In the genomic region with DNA sequence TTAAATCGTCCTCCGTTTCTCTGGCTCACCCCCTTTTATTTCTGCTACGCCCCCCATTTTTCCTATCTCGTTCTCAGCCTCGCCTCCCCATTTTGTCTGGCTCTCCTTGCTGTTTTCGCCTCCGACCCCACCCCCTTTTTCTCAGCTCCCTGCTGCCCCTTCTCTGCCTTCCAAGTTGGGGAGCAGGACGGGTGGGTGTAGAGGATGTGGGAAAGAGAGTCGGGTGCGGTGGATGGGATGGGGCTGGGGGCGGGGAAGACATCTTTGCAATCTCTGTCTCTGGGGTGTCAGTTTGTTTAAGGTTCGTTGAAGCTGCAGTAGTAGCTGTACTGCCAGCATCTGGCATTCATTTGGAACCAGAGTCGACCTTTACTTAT, we compare ENCODE assay signal across 8 mouse cellular contexts. TPM values are rescaled to one million over a fixed set of nuclear protein-coding genes. Genes with fewer than 3 reads are reported as not detected.
DNase-seq lines count a peak whose midpoint lies in the region; ATAC-seq and TF ChIP-seq lines count a peak whose summit lies in the region.

No protein-coding gene starts in this region.

- peak overlapping the region; percentile 51 for H3K9ac ChIP-seq in embryonic facial prominence, embryonic 11.5 days (replicated peaks; ENCODE audit: low read length)
- peak overlapping the region; percentile 60 for H3K9ac ChIP-seq in intestine, embryonic 15.5 days
- H3K9ac ChIP-seq in midbrain, embryonic 12.5 days (replicated peaks) = peak overlapping the region; percentile 66

- H3K4me1 ChIP-seq in heart, embryonic 10.5 days = peaks cover 3% of the 10 kb centered on the region; the same call in 1 of the 2 replicates
- H3K4me1 ChIP-seq in E14TG2a.4 (replicated peaks; ENCODE audit: low read depth, low read length) = peaks cover 5% of the 10 kb centered on the region; the same call in 1 of the 2 replicates
- no peaks in the 10 kb centered on the region for H3K4me1 ChIP-seq in embryonic facial prominence, embryonic 11.5 days (ENCODE audit: control insufficient read depth, insufficient read depth, low read length)
- no peaks in the 10 kb centered on the region for H3K4me1 ChIP-seq in intestine, embryonic 15.5 days (replicated peaks)
- H3K4me1 ChIP-seq in midbrain, embryonic 12.5 days = 0 out of 2 replicates have a peak, but pooled peaks cover 8% of the 10 kb centered on the region
- no peaks in the 10 kb centered on the region for H3K4me1 ChIP-seq in thymus, adult 2 months (replicated peaks; ENCODE audit: control insufficient read depth, insufficient read depth, low read length)

- peak overlapping the region; percentile 66 for H3K4me3 ChIP-seq in heart, embryonic 10.5 days
- H3K4me3 ChIP-seq in E14TG2a.4 (replicated peaks; ENCODE audit: low read length) = peak overlapping the region; percentile 83
- peak overlapping the region; percentile 59 for H3K4me3 ChIP-seq in embryonic facial prominence, embryonic 11.5 days (ENCODE audit: low read depth, low read length)
- H3K4me3 ChIP-seq in intestine, embryonic 15.5 days (replicated peaks) = peak overlapping the region; percentile 54
- peak overlapping the region; percentile 58 for H3K4me3 ChIP-seq in midbrain, embryonic 12.5 days
- peak overlapping the region; percentile 94 for H3K4me3 ChIP-seq in thymus, adult 2 months (ENCODE audit: control insufficient read depth, insufficient read depth, low read length)

- no peaks in the 10 kb centered on the region for H3K9me3 ChIP-seq in heart, embryonic 10.5 days
- no peaks in the 10 kb centered on the region for H3K9me3 ChIP-seq in E14TG2a.4 (ENCODE audit: low read length)
- H3K9me3 ChIP-seq in embryonic facial prominence, embryonic 11.5 days (replicated peaks; ENCODE audit: control insufficient read depth, low read length) = no peaks in the 10 kb centered on the region
- H3K9me3 ChIP-seq in intestine, embryonic 15.5 days = no peaks in the 10 kb centered on the region
- no peaks in the 10 kb centered on the region for H3K9me3 ChIP-seq in midbrain, embryonic 12.5 days

- no peak for DNase-seq in heart, embryonic 10.5 days (ENCODE audit: low spot score)
- DNase-seq in heart, adult 18-20 months = no peak
- peak; percentile 48 for DNase-seq in embryonic facial prominence, embryonic 11.5 days (ENCODE audit: low spot score)
- DNase-seq in thymus, adult 2 months = peak; percentile 18
- DNase-seq in ovary, postnatal 14 days (ENCODE audit: low spot score) = no peak

- 0 out of 2 replicates have a peak, but pooled peaks have one; percentile 55 for ATAC-seq in embryonic facial prominence, embryonic 11.5 days (replicated peaks; ENCODE audit: insufficient number of reproducible peaks, low FRiP score, low TSS enrichment, low read depth)
- ATAC-seq in intestine, embryonic 15.5 days = peak; percentile 43; the same call in 1 of the 2 replicates
- peak; percentile 32; the same call in 1 of the 2 replicates for ATAC-seq in midbrain, embryonic 12.5 days (ENCODE audit: low FRiP score, low read depth)

- TF ChIP-seq CTCF in E14TG2a.4 (conservative IDR thresholded peaks at IDR 0.05; ENCODE audit: low read length) = no peak
- TF ChIP-seq CTCF in thymus, adult 2 months (IDR thresholded peaks at IDR 0.05; ENCODE audit: borderline replicate concordance, control insufficient read depth, extremely low read depth, insufficient read depth, low read length, poor library complexity) = no peak

- no peaks in the 10 kb centered on the region for H3K36me3 ChIP-seq in heart, embryonic 10.5 days
- no peaks in the 10 kb centered on the region for H3K36me3 ChIP-seq in E14TG2a.4 (ENCODE audit: insufficient read depth, low read length)
- no peaks in the 10 kb centered on the region for H3K36me3 ChIP-seq in embryonic facial prominence, embryonic 11.5 days (replicated peaks; ENCODE audit: control insufficient read depth, insufficient read depth, low read depth, low read length)
- no peaks in the 10 kb centered on the region for H3K36me3 ChIP-seq in intestine, embryonic 15.5 days
- H3K36me3 ChIP-seq in midbrain, embryonic 12.5 days = no peaks in the 10 kb centered on the region
- no peaks in the 10 kb centered on the region for H3K36me3 ChIP-seq in thymus, adult 2 months (ENCODE audit: control insufficient read depth, insufficient read depth, low read length)

- WGBS in heart, embryonic 10.5 days = 11% methylated on average over 13 of the region's 13 CpGs
- 17% methylated on average over 12 of the region's 13 CpGs for WGBS in embryonic facial prominence, embryonic 11.5 days
- 18% methylated on average over 13 of the region's 13 CpGs for WGBS in intestine, embryonic 15.5 days
- 21% methylated on average over 13 of the region's 13 CpGs for WGBS in midbrain, embryonic 12.5 days
- under 1% methylated on average over 13 of the region's 13 CpGs for WGBS in thymus, adult 2 months

- H3K4me2 ChIP-seq in embryonic facial prominence, embryonic 11.5 days (ENCODE audit: low read depth, low read length) = peak overlapping the region; percentile 51
- H3K4me2 ChIP-seq in intestine, embryonic 15.5 days (replicated peaks) = peak overlapping the region; percentile 62
- peak overlapping the region; percentile 60 for H3K4me2 ChIP-seq in midbrain, embryonic 12.5 days (replicated peaks)

- no peaks in the 10 kb centered on the region for H3K27me3 ChIP-seq in heart, embryonic 10.5 days (ENCODE audit: insufficient read depth, poor library complexity, severe bottlenecking)
- no peaks in the 10 kb centered on the region for H3K27me3 ChIP-seq in E14TG2a.4 (ENCODE audit: insufficient read depth, low read length)
- H3K27me3 ChIP-seq in embryonic facial prominence, embryonic 11.5 days (ENCODE audit: control insufficient read depth, insufficient read depth, low read length) = no peaks in the 10 kb centered on the region
- no peaks in the 10 kb centered on the region for H3K27me3 ChIP-seq in intestine, embryonic 15.5 days (replicated peaks)
- H3K27me3 ChIP-seq in midbrain, embryonic 12.5 days = no peaks in the 10 kb centered on the region
- H3K27me3 ChIP-seq in thymus, adult 2 months (ENCODE audit: control insufficient read depth, insufficient read depth, low read length) = no peaks in the 10 kb centered on the region

- H3K27ac ChIP-seq in heart, embryonic 10.5 days = peak overlapping the region; percentile 88; the same call in 1 of the 2 replicates
- no peak overlapping the region for H3K27ac ChIP-seq in embryonic facial prominence, embryonic 11.5 days (replicated peaks; ENCODE audit: low read depth, low read length)
- no peak overlapping the region for H3K27ac ChIP-seq in intestine, embryonic 15.5 days
- H3K27ac ChIP-seq in midbrain, embryonic 12.5 days (replicated peaks) = peak overlapping the region; percentile 82
- peak overlapping the region; percentile 56 for H3K27ac ChIP-seq in thymus, adult 2 months (ENCODE audit: control insufficient read depth, insufficient read depth, low read length)

- TF ChIP-seq POLR2A in thymus, adult 2 months (IDR thresholded peaks at IDR 0.05; ENCODE audit: control insufficient read depth, extremely low read depth, insufficient read depth, low read length, poor library complexity) = no peak

RNA-seq across cellular contexts. Expression of gene Slc9a6, which starts 0.7 kb away (rescaled TPM):
- polyA plus RNA-seq in heart, embryonic 10.5 days (2016; fragmentation: Nextera tagmentation; extraction: Ambion mirVana) = 6.3 and 8.0 TPM in 2 replicates
- total RNA-seq in heart, adult 18-20 months (2021) = 10 to 100 TPM; 23.5 to 26.9 TPM
- 11.6 and 11.9 TPM in 2 replicates for polyA plus RNA-seq in embryonic facial prominence, embryonic 11.5 days (2014; fragmentation: Nextera tagmentation; extraction: Ambion mirVana)
- polyA plus RNA-seq in intestine, embryonic 15.5 days (2015; fragmentation: Nextera tagmentation; extraction: Ambion mirVana) = 9.4 and 11.3 TPM in 2 replicates
- 30.2 and 37.2 TPM in 2 replicates for polyA plus RNA-seq in midbrain, embryonic 12.5 days (2016; fragmentation: Nextera tagmentation; extraction: Ambion mirVana)
- polyA plus RNA-seq in thymus, adult 2 months (2012; rRNA removed) = 12.4 and 13.2 TPM in 2 replicates

RNA-seq across cellular contexts. Expression of gene Mmgt1, which starts 12.4 kb away (rescaled TPM):
- 24.8 and 29.2 TPM in 2 replicates for polyA plus RNA-seq in heart, embryonic 10.5 days (2016; fragmentation: Nextera tagmentation; extraction: Ambion mirVana)
- total RNA-seq in heart, adult 18-20 months (2021) = 10 to 100 TPM; 31.8 to 32.2 TPM
- 36.5 and 37.0 TPM in 2 replicates for polyA plus RNA-seq in embryonic facial prominence, embryonic 11.5 days (2014; fragmentation: Nextera tagmentation; extraction: Ambion mirVana)
- 21.4 and 24.3 TPM in 2 replicates for polyA plus RNA-seq in intestine, embryonic 15.5 days (2015; fragmentation: Nextera tagmentation; extraction: Ambion mirVana)
- polyA plus RNA-seq in midbrain, embryonic 12.5 days (2016; fragmentation: Nextera tagmentation; extraction: Ambion mirVana) = 52.7 and 53.0 TPM in 2 replicates
- 9.3 and 9.4 TPM in 2 replicates for polyA plus RNA-seq in thymus, adult 2 months (2012; rRNA removed)

Comparison
In these comparisons a context has a peak if more than half of its experiments do, and no peak if none do; other contexts are left out.
1. DNase-seq: peak in embryonic facial prominence, embryonic 11.5 days (single experiment) and thymus, adult 2 months (single experiment); none in heart, embryonic 10.5 days (single experiment), heart, adult 18-20 months (0 of 2) and ovary, postnatal 14 days (single experiment).
2. H3K27ac ChIP-seq: peak in heart, embryonic 10.5 days (single experiment), midbrain, embryonic 12.5 days (single experiment) and thymus, adult 2 months (single experiment); none in embryonic facial prominence, embryonic 11.5 days (single experiment) and intestine, embryonic 15.5 days (single experiment).
3. Peak in every context shown above with its lines, with median percentiles within 50 percentile points of each other: H3K4me3 ChIP-seq, ATAC-seq, H3K4me2 ChIP-seq and H3K9ac ChIP-seq.